Mouse (Mus musculus) lung, embryonic 16.5 days (tissue): ENCODE results near the gene Maged2. TPM values are rescaled to one million over a fixed set of nuclear protein-coding genes. Genes with fewer than 3 reads are reported as not detected.
"Not testable (repeated sequence)": the region's sequence is repeated elsewhere in the genome, so short reads cannot be mapped to it uniquely, and the experiment has no call there.

Experiments used
- ATAC-seq: fragments of 200-750 bp; cut with Nextera tagmentation; 2 replicates; pipeline ENCODE4 v1.8.0; 2017; ENCODE audit warnings: low read depth, mild to moderate bottlenecking, moderate library complexity
- H3K27ac ChIP-seq: fragments of 300-500 bp; sonication (generic); 2 replicates; pipeline ENCODE4 v1.5.1; 2014; ENCODE audit warnings: mild to moderate bottlenecking, control low read depth, low read length
- H3K27me3 ChIP-seq: fragments of 300-500 bp; sonication (generic); 2 replicates; pipeline ENCODE4 v1.6.1; 2014; ENCODE audit warnings: low read depth, low read length, mixed read lengths; ENCODE audit not compliant: control insufficient read depth, insufficient read depth
- H3K36me3 ChIP-seq: fragments of 300-500 bp; sonication (generic); 2 replicates; pipeline ENCODE4 v1.6.1; 2014; ENCODE audit warnings: low read length; ENCODE audit not compliant: control insufficient read depth, insufficient read depth
- H3K4me1 ChIP-seq: fragments of 300-500 bp; sonication (generic); replicated peaks from 2 replicates; pipeline ENCODE4 v1.6.1; 2014; ENCODE audit warnings: low read length, mixed read lengths; ENCODE audit not compliant: control insufficient read depth, insufficient read depth
- H3K4me2 ChIP-seq: fragments of 300-500 bp; sonication (generic); 2 replicates; pipeline ENCODE4 v1.6.1; 2014; ENCODE audit warnings: low read depth, low read length, control low read depth
- H3K4me3 ChIP-seq: fragments of 300-500 bp; sonication (generic); 2 replicates; pipeline ENCODE4 v1.5.1; 2014; ENCODE audit warnings: mild to moderate bottlenecking, low read length, control low read depth
- H3K9ac ChIP-seq: fragments of 300-500 bp; sonication (generic); 2 replicates; pipeline ENCODE4 v1.6.1; 2014; ENCODE audit warnings: low read length, control low read depth
- H3K9me3 ChIP-seq: fragments of 300-500 bp; sonication (generic); 2 replicates; pipeline ENCODE4 v1.6.1; 2016; ENCODE audit warnings: low read length; ENCODE audit not compliant: control insufficient read depth
- WGBS: fragments of 180-500 bp; shearing (Covaris S2); extraction: QIAGEN DNeasy Blood & Tissue Kit; methylation state at CpG from one replicate; pipeline ENCODE4 v1.1.7; 2014; 5-methylcytosine and 5-hydroxymethylcytosine counted together
- polyA plus RNA-seq: library from polyadenylated mRNA; unstranded; fragments of >200 nt; fragmentation: Nextera tagmentation; extraction: Ambion mirVana; gene quantifications from 2 replicates; pipeline ENCODE4 v1.2.1, GENCODE M21; 2015

The Maged2 gene
- polyA plus RNA-seq, 1 experiment from 2014 or later: 886 TPM

DNA sequence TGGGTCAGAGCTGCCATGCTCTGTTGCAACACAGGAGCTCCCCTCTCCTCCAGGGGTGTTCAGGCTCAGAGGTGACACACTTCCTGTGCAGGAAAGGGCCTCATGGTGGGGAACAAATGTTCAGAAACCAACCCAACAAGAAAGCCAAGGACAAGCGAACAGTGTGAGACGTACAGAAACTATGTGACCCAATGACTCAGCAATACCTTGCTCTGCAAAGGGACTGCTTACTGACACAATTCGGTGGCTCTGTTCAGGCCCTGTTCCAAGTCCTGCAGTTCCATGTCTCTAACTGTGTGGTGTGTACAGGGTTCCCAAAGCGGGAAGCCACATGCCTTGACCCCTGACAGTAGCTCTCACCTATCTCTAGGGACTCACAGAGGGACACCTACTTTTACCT, 13.2 kb downstream of the Maged2 start:
- not testable (repeated sequence) for H3K36me3 ChIP-seq, H3K9me3 ChIP-seq, H3K9ac ChIP-seq, H3K4me1 ChIP-seq, H3K4me2 ChIP-seq, ATAC-seq, H3K4me3 ChIP-seq, H3K27me3 ChIP-seq, H3K27ac ChIP-seq
- WGBS: 63% methylated on average over 1 of the region's 4 CpGs

DNA sequence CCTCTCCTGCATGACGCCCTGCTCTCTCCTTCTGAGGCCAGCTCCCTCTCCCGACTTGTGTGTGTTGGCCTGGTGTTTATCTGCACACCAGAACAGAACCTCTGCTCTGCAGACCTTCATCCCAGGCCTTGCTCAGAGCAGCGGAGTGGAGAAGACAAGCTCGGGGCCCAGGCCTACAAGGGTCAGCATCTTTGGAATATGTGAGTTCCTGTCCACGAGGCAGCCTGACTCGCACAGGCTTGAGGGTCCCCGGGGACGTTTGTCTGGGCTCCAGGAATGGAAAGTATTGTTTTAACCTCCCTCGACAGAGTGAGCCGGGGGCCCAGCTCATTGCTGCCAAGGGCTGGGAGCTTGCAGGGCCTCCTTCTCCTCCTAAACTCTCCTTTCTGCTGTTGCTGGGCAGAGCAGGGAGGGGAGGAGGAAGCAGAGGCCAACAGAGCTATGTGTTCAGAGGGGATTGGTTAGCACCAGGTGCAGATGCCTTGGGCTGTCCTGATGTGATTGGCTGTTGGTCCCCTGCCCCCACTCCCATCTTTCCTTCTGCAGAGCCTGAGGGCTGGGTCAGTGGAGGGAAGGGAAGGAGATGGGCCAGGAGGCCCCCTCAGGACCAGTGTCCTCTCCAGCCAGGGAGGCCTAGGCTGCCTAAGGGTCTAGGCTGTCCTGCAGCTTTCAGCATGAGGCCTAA, 15.5 kb downstream of the Maged2 start:
- peak; percentile 96 for ATAC-seq
- whole genome bisulfite sequencing: 67% methylated on average over 4 of the region's 10 CpGs
- not testable (repeated sequence) for H3K4me2 ChIP-seq, H3K4me3 ChIP-seq, H3K4me1 ChIP-seq, H3K9me3 ChIP-seq, H3K27me3 ChIP-seq, H3K27ac ChIP-seq, H3K9ac ChIP-seq, H3K36me3 ChIP-seq

Other genes with a start within 250 kb of the Maged2 start
- gene Pfkfb1, start 226.1 kb downstream of the Maged2 start, polyA plus RNA-seq: 5.2 and 7.1 TPM in 2 replicates
- gene Apex2, start 224.5 kb downstream of the Maged2 start, polyA plus RNA-seq: 17.5 and 19.4 TPM in 2 replicates
- 12.9 and 15.1 TPM in 2 replicates for gene Tro, start 156.8 kb downstream of the Maged2 start, polyA plus RNA-seq
- gene Gnl3l, start 203.0 kb upstream of the Maged2 start, polyA plus RNA-seq: 24.2 and 26.5 TPM in 2 replicates
- gene Fgd1, start 231.8 kb upstream of the Maged2 start, polyA plus RNA-seq: 9.9 and 10.2 TPM in 2 replicates